Comparison of ENCODE assay signal across 13 mouse cellular contexts in the genomic region with DNA sequence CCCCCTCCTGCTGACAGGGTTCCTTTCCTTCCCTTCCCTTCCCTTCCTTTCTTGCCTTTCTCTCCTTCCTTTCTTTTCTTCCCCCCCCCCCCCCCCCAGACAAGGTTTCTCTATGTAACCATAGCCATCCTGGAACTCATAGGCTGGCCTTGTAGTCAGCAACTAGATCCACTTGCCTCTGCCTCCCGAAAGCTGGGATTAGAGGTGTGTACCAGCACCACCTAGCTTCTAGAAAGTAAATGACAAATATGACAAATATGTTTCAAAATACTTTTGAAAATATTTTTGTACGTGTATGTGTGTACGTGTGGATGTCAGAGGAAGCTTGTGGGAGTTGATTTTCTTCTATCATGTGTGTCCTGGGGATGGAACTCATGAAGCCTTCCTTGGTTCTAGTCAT. TPM values are rescaled to one million over a fixed set of nuclear protein-coding genes. Genes with fewer than 3 reads are reported as not detected.
A peak's percentile ranks its signal among the peaks of the same experiment; 100 is the strongest.
DNase-seq lines count a peak whose midpoint lies in the region; ATAC-seq and TF ChIP-seq lines count a peak whose summit lies in the region.
"Had no signal": no experiment of that assay in that cellular context is flagged by ENCODE, and none has a peak within 500 bp of the region (broad histone marks: within the 10 kb centered on the region; RNA-seq: fewer than 3 reads in every experiment).

No protein-coding gene starts in this region.

- TF ChIP-seq POLR2A in lung, adult 2 months (IDR thresholded peaks at IDR 0.05; ENCODE audit: borderline replicate concordance, extremely low read depth, low read depth, low read length) = no peak

- H3K27me3 ChIP-seq in Patski = no peaks in the 10 kb centered on the region
- H3K27me3 ChIP-seq: limb, embryonic 13.5 days had no signal

- POLR2A ChIA-PET in Patski (lab: Charles Lee) = interaction anchor here (0.7 kb wide), 1 partner anchor 35 kb away, joined by 3 read pairs; no protein-coding TSS in a partner anchor

- H3K4me3 ChIP-seq in lung, adult 2 months (replicated peaks; ENCODE audit: extremely low read depth, low read depth, low read length) = no peak overlapping the region
- H3K4me3 ChIP-seq: limb, embryonic 13.5 days had no signal

- in situ Hi-C loops in Patski (cut with MboI; ENCODE audit: low pct_unique_long_range_greater_than_20kb) = loop anchor here (5.0 kb wide), 1 partner anchor 38 kb away; no protein-coding TSS in a partner anchor

- CTCF ChIA-PET in Patski (lab: Charles Lee) = interaction anchor here (1.2 kb wide), 1 partner anchor 37 kb away, joined by 3 read pairs; no protein-coding TSS in a partner anchor

- H3K4me1 ChIP-seq in lung, adult 2 months (ENCODE audit: control insufficient read depth, insufficient read depth, low read length) = no peaks in the 10 kb centered on the region; the same call in 1 of the 2 replicates
- H3K4me1 ChIP-seq: limb, embryonic 13.5 days had no signal

- WGBS in lung, adult 2 months = 18% methylated on average over 3 of the region's 3 CpGs

- peak; percentile 55 for DNase-seq in heart, adult 11 months
- DNase-seq in heart, adult 9 months (ENCODE audit: low spot score in 2 of 2) = no peak
- no peak for DNase-seq in lung, adult 2 months
- DNase-seq in lung, postnatal 4 days = no peak
- no peak for DNase-seq in Patski (ENCODE audit: low read depth, low spot score)
- peak; percentile 42 for DNase-seq in lung, postnatal 36 days
- DNase-seq in layer of hippocampus, adult 9-10 months (ENCODE audit: low spot score) = no peak
- DNase-seq in kidney, postnatal 14 days = no peak
- DNase-seq: adrenal gland, adult 8-10 months; cerebellum, adult 18-20 months; gastrocnemius, postnatal 36 days; right cerebral cortex, postnatal 14 days had no signal

- TF ChIP-seq CTCF in lung, adult 2 months (IDR thresholded peaks at IDR 0.05; ENCODE audit: insufficient read depth, low read length) = peak; percentile 44; the same call in 1 of the 2 replicates
- TF ChIP-seq CTCF in Patski (IDR thresholded peaks at IDR 0.05) = peak; percentile 52

- no peak for ATAC-seq in Patski

RNA-seq across cellular contexts. Expression of gene Myo9a, which starts 9.8 kb away (rescaled TPM):
- 2.6 and 5.2 TPM in 2 replicates for polyA plus RNA-seq in lung, adult 2 months (2012; rRNA removed)
- 38.7 TPM for polyA plus RNA-seq in Patski (2021)

RNA-seq across cellular contexts. Expression of gene Senp8, which starts 10.0 kb away (rescaled TPM):
- polyA plus RNA-seq in lung, adult 2 months (2012; rRNA removed) = 1.2 and 1.3 TPM in 2 replicates
- polyA plus RNA-seq in Patski (2021) = 11.5 TPM

Comparison
In these comparisons a context has a peak if more than half of its experiments do, and no peak if none do; other contexts are left out.
1. DNase-seq: peak in heart, adult 11 months (single experiment) and lung, postnatal 36 days (single experiment); none in heart, adult 9 months (0 of 2), lung, adult 2 months (single experiment), lung, postnatal 4 days (0 of 2), Patski (single experiment), layer of hippocampus, adult 9-10 months (single experiment) and kidney, postnatal 14 days (single experiment).